Mouse (Mus musculus): Measurements from ENCODE around the gene Asic2.

GRCm38 (mm10) chr11:80884521-80885231 is 1083.6 kb downstream of the Asic2 start:
- TF ChIP-seq GATA1 (IDR thresholded peaks at IDR 0.05; ENCODE audit: low read length) (no peak), TAL1 (IDR thresholded peaks at IDR 0.05; ENCODE audit: low read length) (no peak)
